Mouse (Mus musculus) embryonic facial prominence, embryonic 14.5 days (tissue): ENCODE data around the gene Cacna2d3. TPM values are rescaled to one million over a fixed set of nuclear protein-coding genes. Genes with fewer than 3 reads are reported as not detected.

Source experiments
- ATAC-seq: fragments of 200-750 bp; cut with Nextera tagmentation; 2 replicates; pipeline ENCODE4 v1.8.0; 2017; ENCODE audit warnings: low read depth, moderate number of reproducible peaks, moderate TSS enrichment
- DNase-seq: peaks from one replicate; pipeline ENCODE4 v3.0.0-alpha.2; 2015; ENCODE audit warnings: low spot score
- H3K27ac ChIP-seq: fragments of 300-500 bp; sonication (generic); replicated peaks from 2 replicates; pipeline ENCODE4 v1.5.1; 2014; ENCODE audit warnings: low read depth, mild to moderate bottlenecking, low read length, moderate library complexity
- H3K27me3 ChIP-seq: fragments of 300-500 bp; sonication (generic); replicated peaks from 2 replicates; pipeline ENCODE4 v1.6.1; 2014; ENCODE audit warnings: low read length; ENCODE audit not compliant: control insufficient read depth, insufficient read depth
- H3K36me3 ChIP-seq: fragments of 300-500 bp; sonication (generic); 2 replicates; pipeline ENCODE4 v1.6.1; 2014; ENCODE audit warnings: low read length, mixed read lengths; ENCODE audit not compliant: control insufficient read depth, insufficient read depth
- H3K4me1 ChIP-seq: fragments of 300-500 bp; sonication (generic); 2 replicates; pipeline ENCODE4 v1.6.1; 2014; ENCODE audit warnings: antibody characterized with exemption, low read length; ENCODE audit not compliant: control insufficient read depth, insufficient read depth
- H3K4me2 ChIP-seq: fragments of 300-500 bp; sonication (generic); 2 replicates; pipeline ENCODE4 v1.6.1; 2014; ENCODE audit warnings: low read depth, mild to moderate bottlenecking, low read length, moderate library complexity, mixed read lengths
- H3K4me3 ChIP-seq: fragments of 300-500 bp; sonication (generic); 2 replicates; pipeline ENCODE4 v1.5.1; 2014; ENCODE audit warnings: low read depth, mild to moderate bottlenecking, low read length
- H3K9ac ChIP-seq: fragments of 300-500 bp; sonication (generic); 2 replicates; pipeline ENCODE4 v1.6.1; 2014; ENCODE audit warnings: low read depth, mild to moderate bottlenecking, low read length, moderate library complexity, mixed read lengths
- H3K9me3 ChIP-seq: fragments of 300-500 bp; sonication (generic); 2 replicates; pipeline ENCODE4 v1.6.1; 2016; ENCODE audit warnings: low read length; ENCODE audit not compliant: control insufficient read depth
- WGBS: fragments of 180-500 bp; shearing (Covaris S2); extraction: QIAGEN DNeasy Blood & Tissue Kit; methylation state at CpG from one replicate; pipeline ENCODE4 v1.1.7; 2014; 5-methylcytosine and 5-hydroxymethylcytosine counted together
- polyA plus RNA-seq: library from polyadenylated mRNA; unstranded; fragments of >200 nt; fragmentation: Nextera tagmentation; extraction: Ambion mirVana; gene quantifications from 2 replicates; pipeline ENCODE4 v1.2.1, GENCODE M21; 2014

Cacna2d3 gene
- polyA plus RNA-seq, 1 experiment from 2014 or later: 16.4 TPM

DNA sequence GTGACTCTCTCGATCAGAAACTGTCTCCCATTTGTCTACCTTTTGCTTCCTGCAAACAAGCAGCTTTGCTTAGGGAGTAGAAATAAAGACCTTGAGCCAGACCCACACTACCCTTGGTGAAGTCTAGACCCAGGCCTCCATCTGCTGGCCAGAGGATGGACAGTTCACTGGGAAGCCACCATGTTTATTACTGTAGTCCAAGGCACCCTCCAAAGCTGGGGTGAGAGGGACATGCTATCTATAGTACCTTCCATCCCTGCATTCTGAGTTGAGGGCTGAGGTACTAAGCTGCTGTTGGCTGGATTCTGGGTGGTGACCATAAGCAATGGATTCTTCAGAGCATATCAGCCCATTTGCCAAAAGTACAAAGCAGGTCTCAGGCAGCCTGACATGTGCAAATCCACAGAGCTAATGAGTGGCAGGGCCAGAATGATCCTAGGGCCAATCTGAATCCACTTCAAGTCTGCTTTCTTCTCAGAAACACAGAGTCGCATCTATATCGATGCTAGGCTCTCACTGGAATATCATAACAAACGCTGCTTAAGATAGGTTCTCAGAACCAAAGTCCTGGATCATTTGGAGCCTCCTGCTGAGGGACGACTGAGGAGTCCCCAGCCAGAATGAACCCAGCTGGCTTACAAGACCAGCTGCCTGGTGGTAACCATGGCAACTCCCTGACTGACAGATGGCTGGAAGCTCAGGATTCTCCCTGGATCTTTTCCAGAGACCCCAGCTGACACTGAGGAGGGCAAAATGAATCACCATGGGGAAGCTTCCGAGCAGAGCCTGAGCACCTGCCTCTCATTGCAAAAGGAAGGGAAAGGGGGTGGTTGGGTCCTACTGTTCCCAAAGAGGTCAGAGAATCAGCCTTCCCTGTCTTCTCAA, 763.3 kb downstream of the Cacna2d3 start:
- Histone ChIP-seq H3K4me1 (peaks cover 24% of the 10 kb centered on the region), H3K36me3 (no peaks in the 10 kb centered on the region), H3K27ac (0 out of 2 replicates have a peak overlapping the region, but pooled peaks have one; percentile 2), H3K4me2 (no peak overlapping the region), H3K27me3 (no peaks in the 10 kb centered on the region), H3K9me3 (no peaks in the 10 kb centered on the region), H3K4me3 (no peak overlapping the region), H3K9ac (no peak overlapping the region)
- WGBS: 19% methylated on average over 6 of the region's 6 CpGs
- ATAC-seq (peak; percentile 83), DNase-seq (peak; percentile 89)

- Histone ChIP-seq H3K27me3 (0 out of 2 replicates have a peak, but pooled peaks cover 3% of the 10 kb centered on the region), H3K4me2 (no peak overlapping the region), H3K4me3 (no peak overlapping the region), H3K9ac (no peak overlapping the region), H3K27ac (no peak overlapping the region; the same call in 1 of the 2 replicates), H3K9me3 (no peaks in the 10 kb centered on the region), H3K4me1 (peaks cover 25% of the 10 kb centered on the region), H3K36me3 (no peaks in the 10 kb centered on the region)
- 10% methylated on average over 3 of the region's 3 CpGs for WGBS
- DNase-seq (peak; percentile 65), ATAC-seq (0 out of 2 replicates have a peak, but pooled peaks have one; percentile 27)
These were observed 766.5 kb downstream of the Cacna2d3 start for GRCm38 (mm10) chr14:28955181-28955580.

DNA sequence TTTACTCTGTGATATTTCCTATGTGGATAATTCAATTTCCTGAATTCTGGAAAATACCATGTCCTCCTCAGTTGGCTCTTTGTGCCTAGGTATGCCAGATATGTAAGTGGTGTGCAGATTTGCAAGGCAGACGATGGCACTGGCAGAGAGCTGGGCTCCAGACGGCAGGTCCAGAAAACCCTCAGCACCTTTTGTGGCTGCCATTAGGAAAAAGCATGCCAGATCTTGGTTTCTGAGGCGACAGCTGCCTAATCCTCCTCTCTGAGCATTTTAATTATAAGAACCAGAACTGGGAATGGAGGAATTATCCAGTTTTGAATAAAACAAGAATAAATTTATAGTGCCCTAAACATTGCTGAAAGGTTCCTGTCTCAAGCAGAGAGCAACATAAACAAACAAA, 767.1 kb downstream of the Cacna2d3 start:
- WGBS: 16% methylated on average over 3 of the region's 3 CpGs
- Histone ChIP-seq H3K27me3 (0 out of 2 replicates have a peak, but pooled peaks cover 3% of the 10 kb centered on the region), H3K27ac (no peak overlapping the region), H3K4me1 (peaks cover 25% of the 10 kb centered on the region), H3K4me2 (no peak overlapping the region), H3K9me3 (no peaks in the 10 kb centered on the region), H3K4me3 (no peak overlapping the region), H3K9ac (no peak overlapping the region), H3K36me3 (no peaks in the 10 kb centered on the region)
- no peak for ATAC-seq
- no peak for DNase-seq

DNA sequence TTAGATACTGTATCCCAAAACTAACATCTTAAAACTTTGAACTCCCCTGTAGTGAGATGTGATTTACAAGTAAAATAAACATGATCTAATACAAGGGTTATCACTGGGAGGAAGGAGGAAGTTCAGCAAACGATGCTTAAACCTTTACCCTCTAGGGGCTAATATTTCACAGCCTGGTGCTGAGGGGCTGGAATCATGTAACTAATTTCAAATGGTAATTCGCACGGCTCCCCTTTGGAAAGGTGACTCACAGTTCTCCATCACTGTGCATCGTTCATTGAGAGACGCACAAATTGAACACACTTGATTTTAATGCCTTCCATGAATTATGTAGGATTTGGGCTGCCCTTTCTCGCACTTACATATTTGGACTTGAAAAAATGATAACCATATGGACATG, 767.6 kb downstream of the Cacna2d3 start:
- H3K27ac ChIP-seq: no peak overlapping the region
- H3K4me3 ChIP-seq: no peak overlapping the region
- no peak overlapping the region for H3K4me2 ChIP-seq
- H3K9me3 ChIP-seq: no peaks in the 10 kb centered on the region
- DNase-seq: no peak
- H3K9ac ChIP-seq: no peak overlapping the region
- H3K27me3 ChIP-seq: 0 out of 2 replicates have a peak, but pooled peaks cover 3% of the 10 kb centered on the region
- H3K36me3 ChIP-seq: no peaks in the 10 kb centered on the region
- WGBS: 25% methylated on average over 6 of the region's 6 CpGs
- ATAC-seq: no peak
- H3K4me1 ChIP-seq: peaks cover 25% of the 10 kb centered on the region

DNA sequence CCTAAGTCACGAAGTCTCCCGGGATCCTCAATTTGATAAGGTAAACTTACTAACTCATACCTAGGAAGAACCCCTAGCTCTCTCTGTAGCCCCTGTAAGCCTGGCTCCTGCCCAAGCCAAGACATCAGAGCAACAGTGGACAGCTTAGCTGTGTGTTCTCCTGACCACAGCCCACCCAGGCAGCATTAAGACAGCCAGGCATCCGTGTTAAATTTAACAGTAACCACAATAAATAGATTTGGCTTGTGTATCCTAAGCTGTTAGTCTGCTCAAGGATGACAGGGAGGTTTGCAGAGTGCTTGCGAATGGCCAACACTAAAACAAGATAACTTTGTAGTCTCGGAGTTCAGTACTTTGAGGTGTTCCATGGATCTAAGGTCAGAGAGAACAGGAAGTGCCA, 768.3 kb downstream of the Cacna2d3 start:
- Histone ChIP-seq H3K27ac (no peak overlapping the region), H3K9me3 (no peaks in the 10 kb centered on the region), H3K4me3 (no peak overlapping the region), H3K4me1 (peaks cover 22% of the 10 kb centered on the region), H3K4me2 (no peak overlapping the region), H3K9ac (no peak overlapping the region), H3K27me3 (0 out of 2 replicates have a peak, but pooled peaks cover 3% of the 10 kb centered on the region), H3K36me3 (no peaks in the 10 kb centered on the region)
- DNase-seq (no peak), ATAC-seq (no peak)
- WGBS: 50% methylated on average over 5 of the region's 5 CpGs

GRCm38 (mm10) chr14:28950499-28950898, 771.2 kb downstream of the Cacna2d3 start:
- no peak overlapping the region for H3K27ac ChIP-seq
- H3K9me3 ChIP-seq: no peaks in the 10 kb centered on the region
- no peak overlapping the region for H3K4me2 ChIP-seq
- no peak overlapping the region for H3K4me3 ChIP-seq
- DNase-seq (no peak), ATAC-seq (no peak)
- 82% methylated on average over 2 of the region's 2 CpGs for WGBS
- H3K9ac ChIP-seq: no peak overlapping the region
- H3K36me3 ChIP-seq: no peaks in the 10 kb centered on the region
- peaks cover 18% of the 10 kb centered on the region for H3K4me1 ChIP-seq
- H3K27me3 ChIP-seq: 0 out of 2 replicates have a peak, but pooled peaks cover 3% of the 10 kb centered on the region

DNA sequence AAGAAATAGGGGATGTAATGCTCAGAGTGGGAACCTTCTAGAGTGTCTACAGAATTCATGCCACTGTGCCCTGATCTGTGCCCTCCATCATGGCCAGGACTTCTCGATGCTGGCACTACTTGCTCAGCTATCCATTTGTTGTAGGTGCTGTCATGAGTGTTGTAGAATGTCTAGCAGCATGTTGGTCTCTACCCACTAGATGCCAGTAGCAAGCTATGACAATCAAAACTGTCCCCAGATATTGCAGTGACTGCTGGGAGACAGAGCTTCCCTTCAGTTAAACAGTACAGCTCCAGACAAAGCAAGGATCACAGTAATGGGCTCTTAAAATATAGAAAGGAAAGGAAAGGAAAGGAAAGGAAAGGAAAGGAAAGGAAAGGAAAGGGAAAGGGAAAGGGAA, 771.9 kb downstream of the Cacna2d3 start:
- Histone ChIP-seq H3K4me3 (no peak overlapping the region), H3K9ac (no peak overlapping the region), H3K27me3 (0 out of 2 replicates have a peak, but pooled peaks cover 3% of the 10 kb centered on the region), H3K4me2 (no peak overlapping the region), H3K36me3 (no peaks in the 10 kb centered on the region), H3K9me3 (no peaks in the 10 kb centered on the region), H3K27ac (no peak overlapping the region), H3K4me1 (peaks cover 11% of the 10 kb centered on the region)
- 83% methylated on average over 1 of the region's 1 CpGs for WGBS
- DNase-seq (no peak), ATAC-seq (no peak)

GRCm38 (mm10) chr14:28948019-28948850, 773.4 kb downstream of the Cacna2d3 start:
- Histone ChIP-seq H3K4me1 (peaks cover under 1% of the 10 kb centered on the region; the same call in 1 of the 2 replicates), H3K9ac (no peak overlapping the region), H3K27me3 (0 out of 2 replicates have a peak, but pooled peaks cover 3% of the 10 kb centered on the region), H3K9me3 (no peaks in the 10 kb centered on the region), H3K36me3 (no peaks in the 10 kb centered on the region), H3K27ac (no peak overlapping the region), H3K4me3 (no peak overlapping the region), H3K4me2 (no peak overlapping the region)
- no peak for ATAC-seq
- 71% methylated on average over 7 of the region's 7 CpGs for WGBS
- no peak for DNase-seq
